Mouse (Mus musculus): Measurements from ENCODE around the gene S100a11. TPM values are rescaled to one million over a fixed set of nuclear protein-coding genes. Genes with fewer than 3 reads are reported as not detected.
"Not testable (repeated sequence)": the region's sequence is repeated elsewhere in the genome, so short reads cannot be mapped to it uniquely, and the experiment has no call there.

The S100a11 gene
- 797 and 864 TPM in 2 replicates for total RNA-seq (2015; ENCODE audit: low replicate concordance)
- total RNA-seq (2017; ENCODE audit: low replicate concordance), result 50.3 and 92.3 TPM in 2 replicates

DNA sequence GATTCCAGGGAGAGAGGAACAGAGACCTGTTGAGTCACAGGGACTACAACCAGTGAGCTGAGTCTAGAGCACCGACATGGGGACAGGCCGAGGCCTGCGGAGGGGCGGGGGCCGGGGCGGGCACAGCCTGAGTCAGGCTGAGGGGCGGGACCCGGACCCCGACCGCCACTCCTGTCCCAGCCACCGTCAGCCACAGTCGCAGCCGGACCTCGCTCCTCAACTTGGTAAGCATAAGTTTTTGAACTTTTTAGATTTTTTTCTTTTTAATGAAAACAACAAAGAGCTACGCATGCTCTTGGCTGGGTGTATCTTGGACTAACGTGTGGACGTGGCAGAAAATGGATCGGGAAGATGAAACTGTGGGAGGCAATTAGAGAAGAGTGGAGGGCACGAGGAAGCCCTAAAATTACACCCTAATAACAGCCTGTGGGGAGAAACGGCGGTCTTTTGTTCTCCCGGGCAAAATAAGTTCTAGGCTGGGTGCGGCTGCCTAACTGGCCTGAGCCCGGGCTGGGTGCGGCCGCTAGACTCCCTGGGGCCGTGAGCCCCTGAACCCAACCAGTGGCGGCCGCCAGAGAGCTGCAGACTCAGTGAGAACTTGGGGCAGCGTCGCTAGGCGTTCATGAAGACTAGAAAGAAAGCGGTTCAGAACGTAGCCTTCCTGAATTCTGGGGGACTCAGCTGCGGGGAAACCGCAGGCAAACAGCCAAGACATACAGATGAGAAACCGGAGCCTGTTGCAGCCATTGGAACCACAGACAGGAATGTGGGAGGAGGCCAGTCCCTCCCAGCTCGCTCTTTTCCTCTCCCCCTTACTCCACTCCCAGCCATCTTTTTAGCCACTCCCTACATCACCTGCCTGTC lies at the start of gene S100a11:
Gene S100a11, plus strand, starts transcription at position 159 of the 864 bp plus-strand sequence.
- no peak for ATAC-seq (replicated peaks; ENCODE audit: low FRiP score, poor library complexity, severe bottlenecking)

DNA sequence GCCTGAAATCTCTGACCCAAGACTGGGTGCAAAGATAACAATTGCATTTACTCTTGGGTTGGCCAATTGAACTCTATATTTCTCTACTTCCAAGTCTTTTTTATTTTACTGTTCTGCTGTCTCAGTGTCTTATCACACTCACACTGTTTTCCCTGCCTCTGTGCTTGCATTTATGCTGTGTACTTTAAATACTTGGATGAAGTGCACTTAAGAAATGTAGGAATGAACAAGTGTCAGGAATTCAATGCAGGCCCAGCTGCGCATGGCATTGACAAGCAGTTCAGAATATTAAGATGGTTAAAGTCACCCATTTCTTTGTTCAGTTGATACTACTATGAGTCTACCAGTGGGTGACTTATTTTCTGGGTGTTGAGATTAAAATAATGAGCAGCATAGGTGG lies 40.2 kb upstream of the S100a11 start:
- ATAC-seq (replicated peaks; ENCODE audit: low FRiP score, poor library complexity, severe bottlenecking), result no peak

GRCm38 (mm10) chr3:93481982-93482616 lies 38.2 kb upstream of the S100a11 start:
- no peak for ATAC-seq (replicated peaks; ENCODE audit: low FRiP score, poor library complexity, severe bottlenecking)

DNA sequence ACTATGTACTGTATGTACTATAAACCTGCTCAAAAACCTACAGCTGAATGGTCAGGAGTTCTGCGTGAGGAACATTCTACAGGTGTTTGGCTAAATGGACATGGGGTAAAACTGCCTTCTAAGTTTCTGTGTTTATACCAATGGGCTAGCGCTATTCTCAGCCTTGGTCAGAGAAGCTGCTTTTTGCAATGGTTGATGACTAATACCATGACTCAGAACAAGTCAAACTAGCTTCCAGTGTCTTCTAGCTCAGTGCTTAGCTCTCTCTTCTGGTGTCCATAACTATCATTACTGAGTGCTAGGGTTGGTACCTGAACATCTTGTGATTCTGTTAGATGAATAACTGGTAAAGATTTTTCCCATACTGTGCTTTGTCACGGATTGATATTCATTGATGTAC lies 34.7 kb upstream of the S100a11 start:
- no peak for ATAC-seq (replicated peaks; ENCODE audit: low FRiP score, poor library complexity, severe bottlenecking)

- no peak for ATAC-seq (replicated peaks; ENCODE audit: low FRiP score, poor library complexity, severe bottlenecking)
Measured at GRCm38 (mm10) chr3:93488541-93488940, 31.7 kb upstream of the S100a11 start.

DNA sequence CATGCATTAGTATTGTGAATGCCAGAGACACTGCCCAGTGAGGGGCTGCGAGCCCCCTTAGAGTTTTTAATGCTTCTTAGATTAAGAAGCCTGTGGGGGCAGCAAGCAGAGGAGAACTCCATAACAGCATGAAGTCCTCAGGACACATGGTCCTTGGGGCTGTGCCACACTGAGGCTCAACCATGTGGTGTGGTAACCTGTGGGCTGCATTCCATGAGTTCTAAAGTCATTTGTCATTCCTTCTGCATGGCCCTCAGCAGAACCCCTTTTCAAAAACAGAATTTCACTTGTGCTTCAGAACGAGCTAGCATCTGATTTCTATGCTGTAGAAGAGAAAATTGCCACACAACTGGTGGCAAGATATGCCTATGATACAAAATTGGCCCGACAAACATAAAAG lies 28.1 kb upstream of the S100a11 start:
- no peak for ATAC-seq (replicated peaks; ENCODE audit: low FRiP score, poor library complexity, severe bottlenecking)

GRCm38 (mm10) chr3:93493992-93494391 lies 26.3 kb upstream of the S100a11 start:
- ATAC-seq (replicated peaks; ENCODE audit: low FRiP score, poor library complexity, severe bottlenecking), result no peak; the same call in 1 of the 2 replicates

DNA sequence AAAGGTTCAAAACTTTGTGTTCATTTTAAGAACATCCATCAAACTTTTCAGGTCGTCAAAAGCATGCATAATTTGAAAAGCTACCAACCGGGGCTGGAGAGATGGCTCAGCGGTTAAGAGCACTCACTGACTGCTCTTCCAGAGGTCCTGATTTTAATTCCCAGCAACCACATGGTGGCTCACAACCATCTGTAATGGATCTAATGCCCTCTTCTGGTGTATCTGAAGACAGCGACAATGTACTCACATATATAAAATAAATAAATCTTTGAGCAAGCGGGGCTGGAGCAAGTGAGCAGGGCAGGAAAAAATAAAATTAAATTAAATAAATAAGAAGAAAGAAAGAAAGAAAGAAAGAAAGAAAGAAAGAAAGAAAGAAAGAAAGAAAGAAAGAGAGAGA lies 25.5 kb upstream of the S100a11 start:
- ATAC-seq (replicated peaks; ENCODE audit: low FRiP score, poor library complexity, severe bottlenecking), result not testable (repeated sequence)

DNA sequence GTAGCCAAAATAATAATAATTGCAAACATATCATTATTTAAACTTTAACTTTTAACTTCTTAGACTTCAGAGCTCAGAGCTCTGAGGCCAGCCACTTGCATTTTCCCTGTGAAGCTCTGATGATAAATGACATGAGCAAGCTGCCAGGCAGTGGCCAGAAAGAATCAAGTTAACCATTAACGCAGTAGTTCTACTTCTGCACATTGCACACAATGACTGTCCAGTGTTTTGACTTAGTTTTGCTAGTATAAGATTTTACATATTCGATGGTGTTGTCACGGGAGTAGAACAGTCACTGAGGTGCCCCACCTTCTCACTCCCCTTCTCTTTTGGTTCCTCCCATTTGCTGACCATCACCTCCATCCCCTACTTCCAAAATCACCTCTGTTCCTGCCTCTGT lies 23.2 kb upstream of the S100a11 start:
- ATAC-seq (replicated peaks; ENCODE audit: low FRiP score, poor library complexity, severe bottlenecking), result no peak

GRCm38 (mm10) chr3:93499129-93499528 lies 21.2 kb upstream of the S100a11 start:
- no peak for ATAC-seq (replicated peaks; ENCODE audit: low FRiP score, poor library complexity, severe bottlenecking)

DNA sequence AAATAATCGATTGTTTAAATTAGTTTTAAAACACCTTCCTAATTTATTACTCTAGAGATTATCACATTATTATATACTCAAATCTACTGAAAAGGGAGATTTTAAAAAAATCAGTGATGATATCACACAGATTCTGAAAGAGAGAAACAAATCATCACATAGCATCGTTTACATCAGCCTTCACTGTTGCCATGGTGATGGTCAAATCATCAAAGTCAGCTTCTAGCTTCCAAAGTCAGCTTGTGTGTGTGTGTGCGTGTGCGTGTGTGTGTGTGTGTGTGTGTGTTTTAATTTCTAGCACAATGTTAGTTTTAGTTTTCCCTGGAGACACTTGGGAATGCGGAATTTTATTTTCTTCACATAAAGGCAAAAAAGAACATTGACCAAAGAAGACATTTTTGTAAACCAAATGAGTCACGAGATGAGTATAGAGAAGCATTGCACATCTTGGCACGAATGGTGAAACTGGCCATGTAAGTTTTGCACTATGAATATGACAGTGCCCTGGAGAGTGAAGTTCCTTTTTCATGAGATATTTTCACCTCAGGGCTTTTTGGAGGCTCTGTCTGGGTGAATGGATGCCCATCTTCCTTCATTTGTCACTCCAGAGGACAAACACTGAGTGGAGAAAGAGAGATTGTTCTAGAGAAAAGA lies 15.6 kb upstream of the S100a11 start:
- no peak for ATAC-seq (replicated peaks; ENCODE audit: low FRiP score, poor library complexity, severe bottlenecking)

DNA sequence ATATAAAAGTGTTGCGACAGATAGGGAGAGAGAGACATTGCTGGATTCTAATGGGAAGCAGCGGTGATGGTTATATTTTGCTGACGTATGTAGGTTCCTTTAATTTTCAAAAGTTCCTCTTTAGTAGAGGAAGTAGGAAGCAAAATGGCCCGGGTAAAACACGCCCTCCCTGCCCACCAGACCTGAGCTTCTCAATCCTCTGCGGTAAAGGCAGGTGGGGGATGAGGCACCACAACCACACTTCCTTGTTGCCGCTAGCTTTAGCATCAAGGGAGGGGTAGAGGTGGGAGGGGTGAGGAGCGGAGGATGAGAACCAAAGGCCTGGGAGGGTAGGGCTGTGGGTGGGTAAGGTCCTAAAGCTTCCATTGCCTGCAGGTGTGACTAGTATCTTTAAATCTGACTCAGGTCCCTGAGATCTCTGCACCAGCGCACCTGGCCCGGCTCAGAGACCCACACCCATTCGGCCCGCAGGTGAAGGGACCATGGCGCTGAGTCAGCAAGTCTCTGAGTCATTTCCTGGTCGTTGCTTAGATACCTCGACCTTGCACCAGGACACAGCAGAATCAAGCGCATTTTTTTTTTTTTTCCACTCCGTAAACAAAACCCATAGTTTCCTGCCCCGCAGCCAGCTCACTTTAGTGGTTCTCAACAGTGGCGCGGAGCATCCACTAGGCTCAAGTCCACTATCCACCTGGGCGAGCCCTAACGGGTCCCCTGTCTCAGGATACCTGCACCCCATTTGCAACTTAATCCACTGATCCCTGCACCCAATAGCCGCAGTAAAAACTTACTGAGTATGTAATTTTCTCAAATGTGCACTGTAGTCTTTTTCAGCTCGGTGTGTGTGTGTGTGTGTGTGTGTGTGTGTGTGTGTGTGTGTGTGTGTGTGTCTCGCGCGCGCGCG lies 14.1 kb upstream of the S100a11 start:
- ATAC-seq (replicated peaks; ENCODE audit: low FRiP score, poor library complexity, severe bottlenecking), result no peak

DNA sequence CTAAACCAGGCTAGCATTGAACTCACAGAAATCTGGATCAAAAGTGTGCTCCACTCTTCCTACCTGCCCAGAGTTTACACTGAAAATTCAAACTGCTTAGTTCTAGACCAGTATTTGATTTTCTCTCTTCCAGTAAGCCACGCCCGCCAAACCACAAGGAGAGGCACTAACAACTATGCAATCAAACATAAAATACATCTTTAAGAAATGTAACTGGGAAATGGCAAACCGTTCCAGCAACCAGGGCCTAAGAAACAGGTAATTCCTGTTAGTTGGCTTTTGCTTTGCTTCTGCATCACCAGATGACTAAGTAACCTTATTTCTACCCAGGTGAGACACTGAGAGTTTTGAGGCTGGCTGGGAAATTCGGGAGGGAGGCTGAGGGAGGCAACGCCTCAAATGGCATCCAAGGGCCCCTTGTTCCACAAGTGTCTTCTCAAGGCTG lies 13.4 kb upstream of the S100a11 start:
- ATAC-seq (replicated peaks; ENCODE audit: low FRiP score, poor library complexity, severe bottlenecking), result no peak

GRCm38 (mm10) chr3:93509301-93509700 lies 11.0 kb upstream of the S100a11 start:
- ATAC-seq (replicated peaks; ENCODE audit: low FRiP score, poor library complexity, severe bottlenecking), result no peak

GRCm38 (mm10) chr3:93511036-93511435 lies 9.3 kb upstream of the S100a11 start:
- ATAC-seq (replicated peaks; ENCODE audit: low FRiP score, poor library complexity, severe bottlenecking), result no peak

GRCm38 (mm10) chr3:93511801-93512200 lies 8.5 kb upstream of the S100a11 start:
- ATAC-seq (replicated peaks; ENCODE audit: low FRiP score, poor library complexity, severe bottlenecking), result no peak

DNA sequence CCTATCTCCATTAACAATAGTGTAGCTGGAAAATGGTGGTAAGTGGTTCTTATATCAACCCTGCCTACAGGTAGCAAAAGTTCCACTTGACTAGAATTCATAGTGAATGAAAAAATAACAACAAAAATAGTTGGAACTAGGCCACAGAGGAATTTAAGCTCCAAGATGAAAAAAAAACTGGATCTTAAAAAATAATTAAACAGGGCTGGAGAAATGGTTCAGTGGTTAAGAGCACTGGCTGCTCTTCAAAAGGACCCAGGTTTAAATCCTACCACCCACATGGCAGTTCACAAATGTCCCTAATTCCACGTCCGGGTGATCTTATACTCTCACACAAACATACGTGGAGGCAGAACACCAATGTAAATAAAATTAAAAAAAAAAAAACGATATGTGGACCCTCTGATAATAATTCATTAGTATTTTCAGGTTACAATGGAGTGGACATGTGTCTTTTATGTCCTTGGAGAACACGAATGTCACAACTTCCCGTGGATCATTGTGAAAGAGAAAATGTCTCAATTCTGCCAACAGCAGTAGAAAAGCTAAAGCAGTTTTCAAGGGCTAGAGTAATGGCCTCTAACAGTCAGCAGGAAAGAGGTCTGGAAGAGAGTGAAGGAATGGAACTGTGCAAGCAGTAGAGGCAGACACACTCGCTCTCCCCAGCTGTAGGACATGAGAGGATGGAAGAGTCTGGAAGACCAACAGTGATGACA lies 7.7 kb upstream of the S100a11 start:
- ATAC-seq (replicated peaks; ENCODE audit: low FRiP score, poor library complexity, severe bottlenecking), result no peak

GRCm38 (mm10) chr3:93514628-93515027 lies 5.7 kb upstream of the S100a11 start:
- no peak for ATAC-seq (replicated peaks; ENCODE audit: low FRiP score, poor library complexity, severe bottlenecking)

GRCm38 (mm10) chr3:93517343-93517742 lies 2.9 kb upstream of the S100a11 start:
- ATAC-seq (replicated peaks; ENCODE audit: low FRiP score, poor library complexity, severe bottlenecking), result no peak
